Mouse (Mus musculus) Patski (cell line): ENCODE data around the gene Exd2. TPM values are rescaled to one million over a fixed set of nuclear protein-coding genes. Genes with fewer than 3 reads are reported as not detected.

Experiments used
- ATAC-seq: fragments of 100-300 bp; one replicate; pipeline ENCODE4 v1.8.0; 2021
- CTCF ChIA-PET: fragments of 350-600 bp; sonication (Branson Sonifier 250); formaldehyde crosslinking; loops from one replicate; lab custom pipeline; 2022; ENCODE audit warnings: inconsistent platforms; lab: Charles Lee
- POLR2A ChIA-PET: fragments of 350-600 bp; sonication (Branson Sonifier 250); formaldehyde crosslinking; loops from one replicate; lab custom pipeline; 2022; ENCODE audit warnings: antibody characterized with exemption, inconsistent platforms; lab: Charles Lee
- DNase-seq: peaks from one replicate; pipeline ENCODE4 v3.0.0-alpha.2; 2011; ENCODE audit warnings: low read depth, low spot score
- H3K27me3 ChIP-seq: fragments of 371-371 bp; one replicate; pipeline ENCODE4 v1.5.1; 2021
- CTCF ChIP-seq: fragments of 100-300 bp; IDR thresholded peaks from one replicate; pipeline ENCODE4 v1.5.1; 2021
- in situ Hi-C: fragments of 300-500 bp; cut with MboI; formaldehyde crosslinking; loops from 3 replicates; pipeline ENCODE4 v1.11.1; 2018; ENCODE audit warnings: low pct_unique_long_range_greater_than_20kb, mixed read lengths
- polyA plus RNA-seq: library from polyadenylated mRNA; unstranded; gene quantifications from one replicate; pipeline ENCODE4 v1.2.3, GENCODE M21; 2021

The Exd2 gene
- polyA plus RNA-seq, 1 experiment from 2014 or later = 17.1 TPM

DNA sequence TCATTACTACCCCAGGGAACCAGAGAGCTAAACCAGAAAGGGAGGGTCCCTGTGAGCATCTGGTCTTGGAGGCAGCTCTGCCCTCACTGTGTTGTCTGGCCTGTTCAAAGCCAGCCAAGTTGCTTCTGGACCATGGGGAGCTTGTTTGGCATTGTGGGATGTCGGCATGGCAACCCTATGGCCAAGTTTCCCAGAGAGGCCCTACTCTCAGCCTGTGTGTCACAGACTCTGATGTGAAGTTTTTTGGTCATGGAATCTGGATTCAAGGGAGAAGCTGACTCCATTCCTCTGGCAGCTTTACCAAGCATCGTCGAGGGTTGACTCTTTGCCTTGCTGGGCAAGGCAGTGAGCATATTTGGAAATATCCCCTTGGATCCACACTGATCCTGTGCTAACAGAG, 59.1 kb downstream of the Exd2 start:
- TF ChIP-seq CTCF = no peak
- in situ Hi-C loops = no loop called here
- H3K27me3 ChIP-seq = peaks cover 42% of the 10 kb centered on the region
- CTCF ChIA-PET = no interaction called here
- DNase-seq (no peak), ATAC-seq (no peak)
- POLR2A ChIA-PET = no interaction called here

DNA sequence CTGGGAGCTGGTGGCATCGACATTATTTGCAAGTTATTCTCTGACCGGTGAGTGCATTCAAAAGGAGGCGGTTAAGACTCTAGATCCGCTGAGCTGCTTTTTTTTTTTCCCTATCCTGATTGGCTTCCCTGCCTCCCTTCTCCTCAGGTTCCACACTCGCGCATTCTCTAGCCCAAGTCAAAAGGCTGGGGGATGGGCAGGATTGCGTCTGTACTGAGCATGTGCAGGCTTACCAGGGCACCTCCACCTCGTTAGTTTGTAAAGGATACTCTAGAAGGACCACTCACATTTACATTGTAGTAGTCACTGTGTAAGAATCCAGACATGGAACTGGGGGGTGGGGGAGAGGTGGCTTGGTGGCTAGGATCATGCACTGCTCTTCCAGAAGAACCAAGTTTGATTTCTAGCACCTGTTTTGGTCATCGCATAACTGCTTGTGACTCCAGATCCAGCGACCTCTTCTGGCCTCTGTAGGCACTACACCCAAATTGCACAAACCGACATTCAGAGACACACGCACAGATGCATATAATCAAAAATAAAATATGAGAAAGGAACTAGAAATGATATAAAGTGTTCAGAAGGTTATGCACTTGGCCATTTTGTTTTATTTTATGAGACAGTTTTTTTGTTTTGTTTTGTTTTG, 61.5 kb downstream of the Exd2 start:
- ChIA-PET POLR2A (no interaction called here), CTCF (no interaction called here)
- H3K27me3 ChIP-seq = peaks cover 38% of the 10 kb centered on the region
- no peak for TF ChIP-seq CTCF
- ATAC-seq (no peak), DNase-seq (no peak)
- in situ Hi-C loops = no loop called here

DNA sequence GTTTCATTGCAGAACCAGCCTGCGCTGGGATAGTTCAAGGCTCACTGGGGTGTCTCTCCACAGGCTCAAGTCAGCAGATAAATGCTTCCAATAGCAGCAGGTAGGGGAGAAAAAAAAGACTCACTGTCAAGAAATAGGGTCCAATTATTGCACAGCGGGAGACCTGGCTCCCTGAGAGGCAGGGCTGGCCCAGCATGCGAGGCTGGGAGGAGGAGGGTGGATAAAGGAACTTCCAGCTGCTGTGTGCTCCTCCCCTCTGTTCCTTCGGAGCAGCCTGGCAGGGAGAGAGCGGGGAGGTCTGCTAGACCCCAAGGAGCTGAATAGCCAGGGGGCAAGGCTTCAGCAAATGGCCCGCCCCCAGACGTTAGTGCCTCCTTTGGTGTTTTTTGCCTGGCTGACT, 62.6 kb downstream of the Exd2 start:
- DNase-seq (no peak), ATAC-seq (no peak)
- CTCF ChIA-PET = no interaction called here
- peaks cover 32% of the 10 kb centered on the region for H3K27me3 ChIP-seq
- no peak for TF ChIP-seq CTCF
- in situ Hi-C loops = no loop called here
- POLR2A ChIA-PET = interaction anchor here (0.7 kb wide), 1 partner anchor 81 kb away, joined by 3 read pairs; no protein-coding TSS in a partner anchor

DNA sequence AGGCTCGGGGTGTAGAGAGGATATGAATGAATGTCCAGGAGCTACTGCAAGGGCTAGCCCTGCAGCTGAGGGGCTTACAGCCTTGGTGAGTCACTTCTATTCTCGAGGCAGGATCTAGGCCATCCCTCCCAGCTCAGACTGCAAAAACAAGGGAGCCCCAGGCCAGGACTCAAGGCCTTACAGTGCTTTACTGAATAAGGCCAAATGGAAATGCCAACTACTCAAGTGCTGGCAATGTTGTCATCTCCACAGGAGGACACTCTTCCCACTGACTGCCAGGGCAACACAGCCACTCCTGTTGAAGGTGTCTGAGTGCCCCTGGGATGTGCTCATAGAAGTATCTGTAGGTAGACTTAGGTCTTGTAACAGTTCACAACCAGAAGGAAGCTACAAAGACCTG, 63.6 kb downstream of the Exd2 start:
- TF ChIP-seq CTCF = no peak
- no peak for DNase-seq
- ChIA-PET CTCF (no interaction called here), POLR2A (no interaction called here)
- peaks cover 25% of the 10 kb centered on the region for H3K27me3 ChIP-seq
- in situ Hi-C loops = no loop called here
- ATAC-seq = no peak

DNA sequence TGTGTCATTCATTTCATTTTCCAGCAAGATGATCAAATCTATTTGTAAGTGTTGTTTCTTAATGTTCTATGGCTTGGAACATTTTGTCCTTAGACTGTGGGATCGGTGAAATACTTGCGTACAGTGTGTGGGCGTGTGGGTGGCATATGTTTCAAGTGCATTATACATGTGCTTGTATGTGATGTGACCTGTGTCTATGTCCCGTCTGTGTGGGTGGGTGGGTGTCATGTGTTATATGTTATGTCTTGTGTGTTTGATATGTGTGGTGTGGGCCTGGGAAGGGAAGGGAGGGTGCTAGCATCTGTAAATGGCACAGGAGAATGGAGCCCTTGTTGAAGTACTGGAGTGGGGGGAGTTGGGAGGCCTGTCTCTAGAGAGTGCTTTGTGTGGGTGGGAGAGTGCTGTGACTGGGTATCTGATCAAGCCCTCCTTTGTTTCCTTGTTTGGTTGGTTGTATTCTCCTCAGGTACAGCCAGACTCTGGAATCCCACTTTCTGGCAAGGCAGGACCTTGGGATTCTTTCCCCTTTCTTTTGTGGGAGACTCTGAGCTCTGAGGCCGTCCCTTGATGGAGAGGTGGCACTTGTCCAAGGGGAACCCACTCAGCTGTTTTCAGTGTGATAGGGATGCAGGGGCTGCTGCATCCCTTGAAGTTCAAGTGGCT, 65.0 kb downstream of the Exd2 start:
- no peak for ATAC-seq
- TF ChIP-seq CTCF = no peak
- ChIA-PET CTCF (no interaction called here), POLR2A (no interaction called here)
- H3K27me3 ChIP-seq = peaks cover 23% of the 10 kb centered on the region
- in situ Hi-C loops = no loop called here
- DNase-seq = no peak

DNA sequence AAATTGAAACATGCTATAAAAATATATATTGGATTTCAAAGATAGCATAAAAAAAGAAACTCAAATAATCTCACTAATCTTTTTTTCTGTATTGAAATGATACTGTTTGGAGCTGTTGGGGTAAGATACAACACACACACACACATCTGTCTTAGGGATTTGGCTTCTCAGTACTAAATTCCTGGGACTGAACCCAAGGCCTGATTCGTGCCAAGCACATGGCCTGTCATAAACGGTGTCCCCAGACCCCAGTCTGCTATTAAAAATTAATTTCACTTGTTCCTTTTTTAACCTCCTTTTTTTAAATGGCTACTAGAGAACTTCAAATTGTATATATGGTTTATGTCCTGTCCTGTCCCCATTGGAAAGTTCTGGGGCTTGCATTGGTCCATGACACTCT, 67.2 kb downstream of the Exd2 start:
- ATAC-seq (no peak), DNase-seq (no peak)
- no peak for TF ChIP-seq CTCF
- ChIA-PET POLR2A (no interaction called here), CTCF (no interaction called here)
- H3K27me3 ChIP-seq = peaks cover 18% of the 10 kb centered on the region
- in situ Hi-C loops = no loop called here

DNA sequence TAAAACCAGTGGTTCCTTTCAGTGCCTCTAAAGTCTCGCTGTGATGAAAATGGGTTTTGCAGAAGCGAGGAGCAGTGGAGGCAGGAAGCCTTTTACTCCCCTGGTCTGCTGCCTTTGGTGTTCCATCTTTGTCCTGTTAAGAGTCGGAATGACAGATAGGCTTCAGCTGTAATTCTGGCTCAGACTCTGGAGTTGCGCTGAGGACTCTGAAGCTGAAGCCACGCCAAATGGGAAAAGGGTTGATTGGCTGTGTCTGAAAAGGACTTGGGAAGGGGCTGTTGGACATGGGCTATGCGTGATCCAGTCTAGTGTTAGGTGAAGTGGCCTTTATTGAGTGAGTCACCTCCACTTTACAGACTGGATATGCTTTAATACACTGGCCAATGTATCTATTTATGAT, 67.7 kb downstream of the Exd2 start:
- ATAC-seq (no peak), DNase-seq (no peak)
- H3K27me3 ChIP-seq = peaks cover 24% of the 10 kb centered on the region
- TF ChIP-seq CTCF = no peak
- CTCF ChIA-PET = no interaction called here
- in situ Hi-C loops = no loop called here
- POLR2A ChIA-PET = no interaction called here

DNA sequence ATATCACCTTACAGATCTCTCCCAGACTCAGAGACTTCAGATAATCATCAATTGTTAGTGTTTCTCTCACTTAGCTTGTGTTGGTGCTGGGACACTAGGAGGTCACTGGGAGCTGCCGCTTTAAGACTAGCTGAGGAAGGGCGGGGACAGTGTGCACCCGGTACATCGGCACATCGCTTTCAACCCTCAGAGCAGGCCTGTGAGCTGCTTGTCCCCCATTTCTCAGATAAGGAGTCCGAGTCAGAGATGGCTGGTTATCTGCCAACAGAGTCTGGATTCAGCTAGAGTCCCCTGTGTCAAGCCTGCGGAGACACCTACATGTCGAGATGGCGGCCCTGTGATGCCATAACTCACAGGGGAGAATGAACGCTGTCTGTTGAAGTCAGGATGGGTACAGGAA, 68.7 kb downstream of the Exd2 start:
- DNase-seq (no peak), ATAC-seq (no peak)
- CTCF ChIA-PET = no interaction called here
- peaks cover 24% of the 10 kb centered on the region for H3K27me3 ChIP-seq
- TF ChIP-seq CTCF = no peak
- POLR2A ChIA-PET = no interaction called here
- in situ Hi-C loops = no loop called here

DNA sequence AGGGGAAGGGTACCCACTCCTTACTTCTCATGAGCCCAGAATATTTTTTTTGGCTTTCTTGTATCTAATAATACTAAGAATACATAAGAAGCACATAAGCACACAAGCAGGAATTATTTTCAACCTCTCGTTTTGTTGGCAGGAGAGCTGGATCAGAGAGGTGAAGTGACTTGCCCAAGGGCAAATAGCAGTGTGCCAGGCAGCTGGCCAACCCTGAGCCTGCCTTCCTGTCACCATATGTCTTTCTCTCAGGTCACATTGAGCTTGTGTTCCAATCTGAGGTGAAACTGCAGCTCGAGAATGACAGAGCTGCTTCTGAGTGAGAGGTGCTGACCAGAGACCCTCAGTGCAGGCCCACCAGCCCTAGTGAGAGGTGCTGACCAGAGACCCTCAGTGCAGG, 71.0 kb downstream of the Exd2 start:
- TF ChIP-seq CTCF = no peak
- peaks cover 28% of the 10 kb centered on the region for H3K27me3 ChIP-seq
- ChIA-PET CTCF (interaction anchor here (1.4 kb wide), 1 partner anchor 9 kb away, joined by 3 read pairs; no protein-coding TSS in a partner anchor), POLR2A (no interaction called here)
- no peak for DNase-seq
- in situ Hi-C loops = no loop called here
- ATAC-seq = no peak

DNA sequence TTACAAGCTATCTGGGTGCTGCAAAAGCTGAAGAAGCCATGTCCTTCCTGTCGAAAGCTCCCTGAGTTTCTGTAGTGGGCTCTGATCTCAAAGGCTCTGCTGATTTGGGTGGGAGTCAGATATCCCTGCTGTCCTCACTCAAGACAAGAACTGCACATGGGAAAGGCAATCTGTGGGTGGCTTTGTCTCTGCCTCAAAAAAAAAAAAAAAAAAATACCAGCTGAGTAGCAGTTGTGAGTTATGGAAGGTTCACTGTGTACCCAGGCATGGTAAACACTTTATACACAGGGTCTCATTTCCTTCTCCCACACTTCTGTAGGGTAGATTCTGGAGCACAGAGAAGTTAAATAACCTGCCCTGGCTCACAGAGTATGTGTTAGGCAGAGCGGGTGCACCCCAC, 74.4 kb downstream of the Exd2 start:
- H3K27me3 ChIP-seq = peaks cover 36% of the 10 kb centered on the region
- ChIA-PET CTCF (no interaction called here), POLR2A (no interaction called here)
- no peak for DNase-seq
- ATAC-seq = no peak
- TF ChIP-seq CTCF = no peak
- in situ Hi-C loops = no loop called here

DNA sequence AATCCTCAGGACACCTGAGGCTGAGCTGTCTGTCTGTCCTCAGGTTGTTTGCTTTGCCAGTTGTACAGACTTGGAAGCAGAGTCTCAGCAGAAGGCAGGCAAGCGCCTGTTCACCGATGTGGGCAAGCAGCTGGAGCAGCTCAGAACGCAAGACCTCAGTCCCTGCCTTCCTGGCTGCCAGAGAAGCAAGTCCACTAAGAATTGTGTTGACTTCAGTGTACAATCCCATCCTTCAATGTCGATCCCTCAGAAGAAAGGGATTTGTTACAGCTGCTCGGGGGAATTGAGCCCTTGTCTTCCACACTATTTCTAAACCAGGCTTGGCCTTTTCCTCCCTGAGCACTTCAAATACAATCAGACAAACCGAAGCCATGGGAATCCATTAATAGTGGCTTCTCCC, 75.4 kb downstream of the Exd2 start:
- in situ Hi-C loops = no loop called here
- CTCF ChIA-PET = no interaction called here
- POLR2A ChIA-PET = no interaction called here
- TF ChIP-seq CTCF = no peak
- no peak for ATAC-seq
- peaks cover 39% of the 10 kb centered on the region for H3K27me3 ChIP-seq
- no peak for DNase-seq
